Mouse (Mus musculus): Measurements from ENCODE around the gene Dennd1b.
A peak's percentile ranks its signal among the peaks of the same experiment; 100 is the strongest.

Dennd1b gene

DNA sequence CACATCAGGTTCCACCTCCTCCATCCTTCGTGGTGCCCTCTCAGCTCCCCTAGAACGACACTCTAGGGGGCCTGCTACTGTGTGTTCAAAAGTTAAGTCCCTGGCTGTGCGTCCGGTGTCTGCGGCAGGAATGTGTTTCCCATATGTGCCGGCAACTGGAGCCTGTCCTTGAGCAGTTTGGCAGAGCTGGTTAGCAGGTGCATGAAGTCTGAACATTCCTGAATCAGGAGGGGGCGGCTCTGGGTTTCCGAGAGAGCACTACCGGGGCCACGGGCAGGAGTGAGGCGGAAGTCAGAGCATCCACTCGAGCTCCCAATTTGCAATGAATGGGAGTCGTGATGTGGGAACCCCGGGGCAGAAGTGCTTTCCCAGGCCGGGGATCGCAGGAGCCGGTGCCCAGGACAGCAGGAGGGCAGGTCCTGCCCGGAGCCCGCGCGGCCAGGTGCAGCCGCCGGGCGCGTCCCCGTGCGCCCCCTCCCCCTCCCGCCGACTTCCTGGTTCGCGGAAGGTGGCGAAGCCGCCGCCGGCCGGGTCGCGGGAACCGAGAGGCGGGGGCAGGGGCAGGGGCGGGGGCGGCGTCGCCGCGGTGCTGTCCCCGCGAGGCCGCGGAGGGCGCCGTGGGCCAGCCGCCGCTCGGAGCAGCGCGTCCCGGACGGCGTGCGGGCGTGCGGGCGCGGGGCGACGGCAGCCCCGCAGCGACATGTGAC is at the start of gene Dennd1b:
Gene Dennd1b, plus strand, starts transcription at position 275 of the 707 bp plus-strand sequence.
- peak; percentile 79 for DNase-seq (ENCODE audit: low read depth, low spot score)

DNA sequence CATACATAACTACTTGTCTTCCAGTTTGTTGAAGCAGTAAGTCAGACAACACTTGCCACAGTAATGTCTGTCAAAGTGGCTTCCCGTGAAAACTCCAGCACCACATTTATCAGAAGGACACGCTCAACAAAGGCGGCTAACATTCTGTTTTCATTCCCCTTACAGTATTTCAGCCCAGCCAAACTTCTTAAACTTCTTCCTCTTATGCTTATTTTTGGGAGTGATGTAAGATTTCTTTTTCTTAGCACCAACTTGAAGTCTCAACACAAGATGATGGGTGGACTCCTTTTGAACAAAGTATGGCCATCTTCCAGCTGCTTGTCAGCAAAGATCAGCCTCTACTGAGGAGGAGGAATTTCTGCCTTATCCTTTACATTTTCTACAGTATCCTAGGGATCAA is 47.6 kb upstream of the Dennd1b start:
- DNase-seq (ENCODE audit: low read depth, low spot score) = no peak

DNA sequence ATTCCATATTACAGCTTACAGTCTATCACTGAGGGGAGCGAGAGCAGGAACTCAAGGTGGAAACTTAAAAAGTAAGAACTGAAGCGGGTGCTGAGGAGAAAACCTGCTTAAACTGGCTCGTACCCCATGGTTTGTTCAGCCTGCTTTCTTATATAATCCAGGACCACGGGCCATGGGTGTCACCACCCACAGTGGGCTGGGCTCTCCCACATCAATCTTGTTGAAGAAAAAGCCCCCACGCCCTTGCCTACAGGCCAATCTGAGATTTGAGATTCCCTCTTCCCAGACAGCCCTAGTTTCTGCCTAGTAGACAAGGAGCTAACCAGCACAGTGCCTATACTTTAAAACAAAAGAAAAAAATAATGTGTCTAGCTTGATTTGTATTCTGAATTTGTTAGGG is 43.6 kb upstream of the Dennd1b start:
- DNase-seq (ENCODE audit: low read depth, low spot score) = no peak

DNA sequence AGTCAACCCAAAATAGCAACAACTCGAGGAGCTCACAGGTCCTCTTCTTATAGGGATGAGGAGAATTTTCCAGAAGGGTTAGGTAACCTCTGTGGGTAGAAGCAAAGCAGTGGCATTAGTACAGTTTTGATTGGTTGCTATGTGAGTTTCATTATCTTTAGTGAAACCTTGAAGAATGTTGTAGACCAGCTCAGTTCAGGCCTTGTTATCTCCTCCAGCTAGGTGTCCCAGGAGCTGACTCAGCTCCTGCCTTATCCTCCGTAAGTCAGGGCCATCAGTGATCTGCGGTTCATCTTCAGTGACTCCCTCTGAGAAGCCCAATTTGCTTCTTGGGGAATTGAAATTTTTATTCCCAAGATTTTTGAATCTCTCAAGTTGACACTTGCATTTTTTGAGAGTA is 43.2 kb upstream of the Dennd1b start:
- no peak for DNase-seq (ENCODE audit: low read depth, low spot score)

DNA sequence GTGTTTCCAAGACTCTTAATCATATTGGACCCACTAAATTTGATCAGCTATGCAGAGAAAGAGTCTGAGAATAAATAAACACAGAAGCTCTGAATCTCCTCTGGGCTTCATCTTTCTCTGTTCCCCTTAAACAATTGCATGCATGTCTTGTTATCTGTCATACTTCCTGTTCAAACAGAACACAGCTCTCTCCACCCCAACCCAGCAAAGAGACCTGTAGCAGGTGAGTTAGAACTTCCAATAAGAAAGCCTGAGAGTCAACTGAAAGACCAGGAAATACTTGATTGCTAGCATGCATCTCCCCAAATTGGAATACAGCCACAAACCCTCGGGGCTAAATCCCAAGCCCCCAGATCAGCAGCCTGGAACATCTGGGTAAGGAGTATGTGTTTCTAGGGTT is 42.4 kb upstream of the Dennd1b start:
- no peak for DNase-seq (ENCODE audit: low read depth, low spot score)

DNA sequence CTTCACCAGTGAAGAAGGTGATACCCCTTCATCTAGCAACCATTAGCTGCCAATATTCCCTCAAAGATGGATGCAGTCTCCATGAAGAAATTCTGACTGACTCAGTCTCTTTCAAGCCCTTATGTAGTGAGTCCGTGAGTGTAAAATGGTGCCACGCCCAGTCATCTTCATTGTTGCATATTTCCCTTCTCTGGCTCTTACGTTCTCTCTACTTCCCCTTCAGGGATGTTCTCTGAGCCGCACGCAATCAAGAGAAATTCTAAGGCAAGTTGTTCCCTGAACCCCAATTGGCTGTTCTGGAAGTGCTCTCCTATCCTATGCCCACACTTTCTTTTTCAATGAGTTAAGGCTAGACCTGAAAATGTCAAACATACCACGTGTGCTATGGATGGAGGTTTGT is 40.3 kb upstream of the Dennd1b start:
- no peak for DNase-seq (ENCODE audit: low read depth, low spot score)

DNA sequence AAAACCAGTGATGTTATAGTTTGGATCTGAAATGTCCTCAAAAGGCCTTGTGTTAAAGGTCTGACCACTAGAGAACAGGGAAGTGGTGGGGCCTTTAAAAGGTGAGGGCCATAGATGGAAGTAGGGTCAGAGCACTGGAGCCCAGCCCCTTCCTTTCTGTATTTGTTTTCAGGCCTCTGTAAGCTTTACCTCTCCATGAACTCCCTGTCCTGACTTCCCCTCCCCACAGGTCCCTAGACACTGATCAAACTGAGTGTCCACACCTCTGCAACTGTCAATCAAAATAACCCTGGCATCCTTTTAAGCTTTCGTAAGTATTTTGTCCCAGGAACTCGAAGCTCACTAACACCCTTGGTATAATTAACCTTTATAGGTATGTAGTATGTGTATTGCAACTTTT is 39.0 kb upstream of the Dennd1b start:
- DNase-seq (ENCODE audit: low read depth, low spot score) = no peak

DNA sequence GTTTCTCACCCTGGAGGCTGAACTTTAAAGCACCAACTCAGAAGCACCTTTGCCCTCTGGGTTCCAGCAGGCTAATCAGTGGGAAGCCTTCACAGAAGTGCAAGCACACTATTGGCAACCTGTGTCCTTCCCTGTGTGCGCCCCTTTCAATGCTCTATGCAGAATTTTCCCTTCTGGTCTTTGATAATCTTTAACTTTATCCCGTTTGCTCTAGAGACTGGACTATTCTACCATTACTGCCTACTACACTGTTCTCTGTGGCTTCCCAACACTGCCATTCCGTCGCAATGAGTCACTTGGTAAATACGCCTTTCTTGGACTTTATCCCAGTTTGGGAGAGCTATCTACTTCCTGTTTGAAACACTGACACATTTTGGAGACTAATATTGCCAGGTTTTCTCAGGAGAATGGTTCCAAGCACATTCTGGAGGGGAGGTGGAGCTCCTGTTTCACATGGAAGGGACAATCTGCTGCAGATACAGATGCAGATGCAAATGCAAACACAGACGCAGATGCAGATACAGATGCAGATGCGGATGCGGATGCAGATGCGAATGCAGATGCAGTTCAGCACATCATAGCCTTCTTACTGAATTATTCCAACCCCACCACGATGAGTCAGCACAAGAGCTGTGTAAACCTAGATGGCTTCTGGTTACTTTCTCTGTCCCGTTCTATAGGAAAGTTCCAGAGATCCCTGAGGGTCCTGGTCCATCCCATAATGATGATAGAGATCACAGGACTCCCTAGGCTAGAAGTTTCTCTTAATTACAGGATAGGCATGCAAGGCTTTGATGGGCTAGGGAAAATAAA is 34.4 kb upstream of the Dennd1b start:
- DNase-seq (ENCODE audit: low read depth, low spot score) = no peak

DNA sequence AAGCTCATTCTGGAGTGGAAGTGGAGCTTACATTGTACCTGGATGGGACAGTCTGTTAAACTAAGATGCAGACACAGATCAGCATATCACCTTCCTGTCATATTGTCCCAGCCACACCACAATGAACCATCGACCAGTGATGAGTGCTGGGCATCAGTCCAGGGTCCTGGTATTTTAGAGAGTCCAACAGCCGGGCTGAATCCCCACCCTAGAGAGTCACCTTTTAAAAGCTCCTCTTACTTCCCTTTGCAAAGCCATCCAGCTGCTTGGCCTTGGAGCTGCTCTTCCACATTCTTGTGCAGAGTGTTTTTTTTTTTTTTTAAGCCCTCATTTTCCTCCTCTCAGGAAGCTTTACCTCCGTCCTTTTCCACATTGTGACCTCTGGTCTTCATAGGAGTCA is 33.2 kb upstream of the Dennd1b start:
- no peak for DNase-seq (ENCODE audit: low read depth, low spot score)

DNA sequence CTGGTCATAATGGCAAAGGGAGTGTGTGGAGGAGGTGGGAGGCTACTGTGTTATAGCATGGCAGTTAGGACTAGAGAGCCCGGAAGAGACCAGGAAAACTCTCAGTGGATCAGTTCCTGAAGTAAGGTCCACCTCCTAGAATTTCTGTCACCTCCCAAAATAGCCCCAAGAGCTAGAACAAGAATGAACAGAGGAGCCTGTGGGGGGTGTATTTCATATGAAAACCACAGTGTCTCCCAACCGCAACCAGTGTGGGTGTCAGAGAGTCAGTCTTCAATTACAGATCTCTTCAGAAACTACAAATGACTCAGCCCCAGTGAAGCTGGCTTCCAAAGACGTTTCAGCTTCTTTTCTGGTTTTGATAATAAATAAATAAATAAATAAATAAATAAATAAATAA is 32.4 kb upstream of the Dennd1b start:
- DNase-seq (ENCODE audit: low read depth, low spot score) = no peak

DNA sequence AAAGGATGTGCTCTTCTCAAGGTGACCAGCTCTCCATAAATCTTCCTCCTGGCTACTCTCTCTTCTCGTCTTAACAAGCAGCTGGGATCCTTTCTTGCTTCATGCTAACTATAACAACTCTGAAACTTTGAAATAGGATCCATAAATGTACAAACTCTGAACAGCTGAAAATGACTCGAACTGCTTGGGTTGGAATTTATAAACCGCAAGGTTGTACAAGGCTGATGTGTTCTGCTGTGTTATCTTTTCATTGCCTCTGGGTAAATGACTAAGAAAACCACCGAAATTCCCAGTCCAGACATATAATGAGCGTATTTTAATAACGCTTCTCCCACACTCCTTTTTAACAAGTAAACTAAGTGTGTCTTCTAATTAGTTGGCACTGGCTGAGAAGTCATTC is 27.1 kb upstream of the Dennd1b start:
- no peak for DNase-seq (ENCODE audit: low read depth, low spot score)

DNA sequence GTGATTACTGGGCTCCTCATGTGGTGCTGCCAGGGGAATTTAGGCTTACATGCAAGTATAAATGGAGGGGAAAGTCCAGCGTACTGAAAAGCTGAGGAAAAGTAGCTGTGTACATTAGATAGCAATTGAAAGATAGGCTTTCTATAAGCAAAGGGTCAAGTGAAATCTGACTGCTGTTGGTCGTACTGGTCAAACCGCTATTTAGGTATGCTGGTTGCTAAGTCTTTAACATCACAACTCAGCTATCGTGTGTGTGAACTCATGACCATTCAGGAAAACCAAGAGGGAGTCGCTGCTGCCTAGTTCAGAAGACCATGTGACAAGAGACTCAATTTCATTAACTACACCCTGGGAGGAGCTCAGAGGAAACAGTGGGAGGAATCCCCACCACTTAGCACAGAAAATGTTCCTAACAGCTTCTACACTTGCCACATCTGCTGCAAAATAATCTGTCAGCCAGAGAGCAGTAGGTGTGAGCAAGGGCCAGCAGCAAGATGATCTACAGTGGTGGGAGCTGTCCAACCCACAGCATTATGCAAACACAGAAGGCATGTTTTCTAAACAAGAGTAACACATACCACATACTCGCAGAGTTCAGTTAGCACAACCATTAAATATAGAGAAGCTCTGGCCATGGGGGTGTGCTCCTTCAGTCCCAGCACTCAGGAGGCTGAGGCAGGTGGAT is 25.4 kb upstream of the Dennd1b start:
- no peak for DNase-seq (ENCODE audit: low read depth, low spot score)

DNA sequence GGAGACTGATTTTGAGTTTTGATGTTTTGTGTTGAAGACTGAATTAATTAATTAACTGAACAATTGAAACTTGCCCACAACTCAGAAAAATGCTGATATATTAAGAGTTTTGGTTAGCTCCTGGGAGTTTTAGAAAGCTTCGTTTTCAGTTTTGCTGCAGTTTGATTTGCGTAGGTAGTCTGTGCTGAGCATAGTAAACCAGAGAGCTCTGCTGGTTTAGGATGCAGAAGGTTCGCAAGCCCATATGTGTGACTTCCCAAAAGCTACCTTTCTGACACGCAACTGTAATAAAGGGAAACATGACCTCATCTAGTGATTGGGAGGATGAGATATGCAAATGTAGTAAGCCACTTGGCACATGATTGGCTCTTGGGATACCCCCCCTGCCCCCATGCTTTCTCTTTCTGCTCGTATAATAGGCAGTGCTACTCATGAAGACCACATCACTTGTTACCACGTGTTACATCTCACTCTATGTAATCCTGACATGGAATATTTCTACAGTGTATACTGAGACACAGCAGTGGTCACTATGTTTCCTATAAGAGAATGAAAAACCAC is 23.6 kb upstream of the Dennd1b start:
- no peak for DNase-seq (ENCODE audit: low read depth, low spot score)

DNA sequence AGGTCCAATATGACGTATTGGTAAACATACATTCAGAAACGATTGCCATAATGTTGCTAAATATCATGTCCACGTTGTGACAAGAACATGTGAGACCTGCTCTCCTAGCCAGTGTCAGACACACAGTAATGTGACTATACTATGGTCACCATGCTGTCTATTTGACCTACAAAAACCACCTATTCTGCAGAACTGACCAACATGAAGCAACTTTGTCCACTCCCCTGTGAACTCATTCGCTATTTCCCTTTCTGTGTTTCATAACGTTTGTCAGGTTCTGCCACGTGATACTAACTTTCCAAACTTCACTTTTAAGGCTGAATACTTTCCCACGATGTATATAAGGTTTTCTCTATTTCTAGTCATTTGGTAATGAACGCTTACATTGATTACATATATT is 22.8 kb upstream of the Dennd1b start:
- no peak for DNase-seq (ENCODE audit: low read depth, low spot score)

DNA sequence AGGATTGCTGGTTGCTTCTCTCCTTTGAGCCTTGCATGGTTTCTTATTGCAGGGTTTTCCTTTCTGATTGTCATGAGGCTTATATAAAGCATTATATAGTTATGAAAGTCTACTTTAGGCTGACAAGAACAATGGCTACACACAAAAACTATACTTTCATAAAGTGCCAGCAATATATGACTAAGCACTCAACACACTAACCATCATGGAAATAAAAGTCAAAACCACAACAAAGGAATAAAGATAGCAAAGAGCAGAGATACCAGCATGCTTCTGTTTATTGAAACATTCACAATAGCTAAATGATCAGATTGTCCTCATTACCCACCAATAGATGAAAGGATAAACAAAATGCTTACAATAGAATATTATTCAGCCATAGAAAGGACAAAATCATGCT is 11.1 kb upstream of the Dennd1b start:
- DNase-seq (ENCODE audit: low read depth, low spot score) = no peak

DNA sequence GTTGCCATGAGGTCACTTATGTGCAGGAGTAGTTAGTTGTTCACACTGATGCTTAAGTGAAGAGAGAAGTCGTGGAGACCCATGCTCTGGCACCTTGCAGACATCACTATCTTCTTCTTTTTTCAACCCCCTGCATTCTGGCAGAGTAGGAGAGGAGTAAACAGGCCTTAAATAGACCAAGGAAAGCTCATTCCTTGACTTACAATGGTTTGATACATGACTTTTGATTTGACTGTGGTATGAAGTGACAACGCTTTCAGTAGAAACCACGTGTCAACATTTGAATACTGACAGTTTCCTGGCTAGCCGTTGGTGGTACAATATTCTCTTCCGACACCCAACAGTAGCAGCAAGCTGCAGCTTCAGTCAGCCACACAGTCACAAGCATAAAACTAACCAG is 8.3 kb upstream of the Dennd1b start:
- DNase-seq (ENCODE audit: low read depth, low spot score) = no peak

DNA sequence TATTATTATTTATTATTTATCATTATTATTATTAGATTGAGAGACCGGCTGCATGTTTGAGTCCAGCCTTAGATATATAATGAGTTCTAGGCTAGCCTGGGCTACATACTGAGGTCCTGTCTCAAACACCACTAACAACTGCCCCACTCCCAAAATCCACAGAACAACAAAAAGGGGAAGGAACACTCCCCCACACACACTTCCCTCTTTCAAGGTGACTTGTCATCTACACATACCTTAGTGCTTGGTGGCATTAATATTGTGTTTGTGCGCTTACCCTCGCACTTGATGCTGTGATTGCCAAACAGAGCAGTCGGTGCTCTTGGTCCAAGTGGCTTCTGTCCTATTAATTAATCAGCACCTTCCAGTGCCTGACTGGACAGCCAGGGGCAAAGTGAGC is 7.8 kb upstream of the Dennd1b start:
- no peak for DNase-seq (ENCODE audit: low read depth, low spot score)

DNA sequence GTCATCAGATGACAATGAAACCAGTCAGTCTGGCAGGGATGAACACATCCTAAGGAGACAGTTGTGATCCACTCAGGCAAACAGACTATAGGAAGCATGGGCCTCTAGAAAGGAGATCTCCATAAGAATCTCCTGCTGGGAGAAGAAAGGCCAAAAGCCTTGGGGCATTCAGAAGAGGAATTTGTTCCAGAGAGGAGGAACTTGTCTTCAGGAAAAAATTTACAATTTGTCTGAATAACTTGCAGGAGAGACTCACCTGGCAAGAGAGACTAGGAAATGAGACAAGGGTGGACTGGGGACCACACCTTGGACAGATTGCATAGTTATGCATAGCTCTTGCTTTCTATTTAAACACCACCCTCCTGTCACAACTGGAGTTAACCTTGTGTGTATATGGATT is 6.7 kb upstream of the Dennd1b start:
- DNase-seq (ENCODE audit: low read depth, low spot score) = no peak

DNA sequence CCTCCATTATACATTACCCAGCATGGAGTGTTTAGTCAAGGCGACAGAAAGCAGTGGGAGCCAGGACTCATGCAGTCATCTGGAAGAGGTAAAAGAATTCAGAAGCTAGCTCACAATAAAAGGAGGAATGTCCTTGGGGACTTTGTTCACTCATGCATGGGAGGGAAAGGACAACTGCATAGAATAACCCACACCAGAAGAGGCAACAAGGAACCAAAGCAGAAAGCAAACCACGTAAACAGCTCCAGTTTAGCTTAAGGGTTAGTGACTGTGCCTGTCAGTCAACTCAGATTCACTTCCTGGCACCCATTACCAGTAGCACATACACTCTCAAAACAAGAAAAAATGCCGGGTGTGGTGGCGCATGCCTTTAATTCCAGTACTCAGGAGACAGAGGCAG is 6.1 kb upstream of the Dennd1b start:
- peak; percentile 23 for DNase-seq (ENCODE audit: low read depth, low spot score)

DNA sequence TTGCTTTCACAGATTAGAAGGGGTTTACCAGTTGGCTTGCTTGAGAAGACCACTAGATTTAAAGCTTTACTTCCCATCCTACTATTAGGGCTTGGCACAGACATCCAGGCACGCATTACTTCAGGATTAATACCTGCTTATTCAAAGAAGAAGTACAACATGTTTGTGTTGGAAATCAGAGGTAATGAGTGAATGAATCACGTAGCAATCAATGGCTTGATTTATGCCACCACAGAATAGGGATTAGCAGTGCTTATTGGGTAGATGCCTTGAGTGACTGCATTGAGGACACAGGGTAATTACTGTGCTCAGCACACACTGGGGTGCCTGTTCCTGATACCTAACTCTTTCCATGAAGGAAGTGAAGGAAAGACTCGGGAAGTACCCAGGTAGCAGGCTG is 4.4 kb upstream of the Dennd1b start:
- no peak for DNase-seq (ENCODE audit: low read depth, low spot score)

DNA sequence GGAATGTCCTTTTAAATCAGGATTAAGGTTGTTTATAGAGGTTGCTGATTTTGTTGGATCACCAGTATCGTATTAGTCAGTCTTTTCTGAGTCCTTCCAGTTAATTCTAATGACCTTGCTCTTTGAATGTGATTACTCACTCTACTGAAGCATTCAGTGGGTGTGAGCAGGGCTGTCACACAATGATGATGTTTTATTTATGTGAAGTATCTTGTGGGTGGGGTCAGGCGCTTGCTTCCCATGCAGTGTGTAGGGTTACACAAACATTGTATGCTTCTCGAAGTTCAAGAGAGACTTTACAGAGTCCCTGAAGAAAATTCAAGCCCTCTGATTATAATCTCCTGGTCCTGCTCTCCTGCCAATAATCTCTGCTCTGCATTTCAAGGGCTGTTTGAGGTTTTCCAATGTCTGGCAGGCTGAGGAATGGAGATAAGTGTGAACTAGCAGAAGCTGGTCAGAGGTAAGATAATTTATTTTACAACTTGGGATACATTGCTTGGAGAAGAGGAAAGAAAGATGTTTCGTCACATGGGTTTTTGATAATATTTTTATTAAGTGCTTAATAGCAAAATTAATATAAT is 3.2 kb upstream of the Dennd1b start:
- no peak for DNase-seq (ENCODE audit: low read depth, low spot score)

All from mesoderm, embryonic 11.5 days (tissue).